Mouse (Mus musculus): ENCODE measurements around the gene Fyn.

The Fyn gene

GRCm38 (mm10) chr10:39508801-39509200 is 140.1 kb downstream of the Fyn start:
- in situ Hi-C loops (cut with MboI), result no loop called here

- in situ Hi-C loops (cut with MboI), result no loop called here
Observed at GRCm38 (mm10) chr10:39509937-39510336, 141.3 kb downstream of the Fyn start.

- in situ Hi-C loops (cut with MboI), result no loop called here
Observed at GRCm38 (mm10) chr10:39512631-39513314, 144.1 kb downstream of the Fyn start.

GRCm38 (mm10) chr10:39514916-39515315 is 146.3 kb downstream of the Fyn start:
- in situ Hi-C loops (cut with MboI), result no loop called here

- in situ Hi-C loops (cut with MboI), result no loop called here
Observed at GRCm38 (mm10) chr10:39516541-39517133, 148.0 kb downstream of the Fyn start.

GRCm38 (mm10) chr10:39517375-39517774 is 148.7 kb downstream of the Fyn start:
- in situ Hi-C loops (cut with MboI), result no loop called here

- in situ Hi-C loops (cut with MboI), result no loop called here
Observed at GRCm38 (mm10) chr10:39518232-39518631, 149.6 kb downstream of the Fyn start.

- in situ Hi-C loops (cut with MboI), result no loop called here
Observed at GRCm38 (mm10) chr10:39518859-39519258, 150.2 kb downstream of the Fyn start.

GRCm38 (mm10) chr10:39520123-39520989 is 151.7 kb downstream of the Fyn start:
- in situ Hi-C loops (cut with MboI), result loop anchor here (5.0 kb wide), 2 partner anchors 283 to 348 kb away; no protein-coding TSS in a partner anchor

- in situ Hi-C loops (cut with MboI), result loop anchor here (5.0 kb wide), 2 partner anchors 284 to 349 kb away; no protein-coding TSS in a partner anchor
Observed at GRCm38 (mm10) chr10:39521327-39521726, 152.7 kb downstream of the Fyn start.

- in situ Hi-C loops (cut with MboI), result loop anchor here (5.0 kb wide), 2 partner anchors 285 to 350 kb away; no protein-coding TSS in a partner anchor
Observed at GRCm38 (mm10) chr10:39521861-39522391, 153.3 kb downstream of the Fyn start.

GRCm38 (mm10) chr10:39522857-39523614 is 154.4 kb downstream of the Fyn start:
- in situ Hi-C loops (cut with MboI), result loop anchor here (5.0 kb wide), 2 partner anchors 286 to 351 kb away; no protein-coding TSS in a partner anchor

GRCm38 (mm10) chr10:39524355-39524754 is 155.7 kb downstream of the Fyn start:
- in situ Hi-C loops (cut with MboI), result loop anchor here (5.0 kb wide), 2 partner anchors 287 to 352 kb away; no protein-coding TSS in a partner anchor

GRCm38 (mm10) chr10:39525431-39525830 is 156.8 kb downstream of the Fyn start:
- in situ Hi-C loops (cut with MboI), result no loop called here

GRCm38 (mm10) chr10:39527113-39527512 is 158.5 kb downstream of the Fyn start:
- in situ Hi-C loops (cut with MboI), result no loop called here

GRCm38 (mm10) chr10:39529179-39529578 is 160.5 kb downstream of the Fyn start:
- in situ Hi-C loops (cut with MboI), result no loop called here

GRCm38 (mm10) chr10:39532008-39532740 is 163.5 kb downstream of the Fyn start:
- in situ Hi-C loops (cut with MboI), result no loop called here

GRCm38 (mm10) chr10:39532823-39533222 is 164.2 kb downstream of the Fyn start:
- in situ Hi-C loops (cut with MboI), result no loop called here

GRCm38 (mm10) chr10:39534324-39535026 is 165.8 kb downstream of the Fyn start:
- in situ Hi-C loops (cut with MboI), result no loop called here

- in situ Hi-C loops (cut with MboI), result no loop called here
Observed at GRCm38 (mm10) chr10:39535347-39535746, 166.7 kb downstream of the Fyn start.
